Mouse (Mus musculus): ENCODE results near the gene Cby1. TPM values are rescaled to one million over a fixed set of nuclear protein-coding genes. Genes with fewer than 3 reads are reported as not detected.

Gene Cby1
- polyA plus RNA-seq, 1 experiment from 2014 or later, result 36.0 TPM

DNA sequence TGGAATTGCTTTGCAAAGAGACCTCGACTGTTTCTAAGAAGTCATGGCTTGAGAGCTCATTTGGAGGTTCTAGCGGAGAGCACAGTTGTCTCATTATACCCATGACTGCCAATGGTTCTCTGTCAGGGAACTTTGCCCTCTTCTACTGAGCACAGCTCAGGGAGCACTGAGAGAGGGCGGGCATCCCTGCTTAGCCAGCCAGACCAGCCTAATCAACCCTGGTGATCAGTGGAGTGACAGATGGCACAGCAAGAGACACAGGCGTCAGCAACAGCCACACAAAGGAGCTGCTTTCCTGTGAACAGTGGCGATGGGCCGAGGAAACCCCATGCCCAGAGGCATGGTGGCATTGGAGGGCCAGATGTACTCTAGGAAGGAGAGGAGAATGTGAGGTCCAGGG lies 38.0 kb downstream of the Cby1 start:
- Histone ChIP-seq H3K27me3 (replicated peaks; ENCODE audit: control insufficient read depth, insufficient read depth, low read length) (no peaks in the 10 kb centered on the region), H3K36me3 (ENCODE audit: control insufficient read depth, insufficient read depth, low read length) (peaks cover 26% of the 10 kb centered on the region), H3K27ac (ENCODE audit: low read depth) (no peak overlapping the region), H3K4me2 (ENCODE audit: low read length) (no peak overlapping the region), H3K9me3 (ENCODE audit: control insufficient read depth, low read length) (no peaks in the 10 kb centered on the region), H3K4me3 (ENCODE audit: low read depth, low read length) (no peak overlapping the region), H3K9ac (ENCODE audit: low read length) (no peak overlapping the region), H3K4me1 (replicated peaks; ENCODE audit: control insufficient read depth, insufficient read depth, low read length) (peaks cover 12% of the 10 kb centered on the region)
- no peak for DNase-seq (ENCODE audit: low spot score)
- no peak for ATAC-seq (replicated peaks; ENCODE audit: low FRiP score, low TSS enrichment, low read depth)
- 86% methylated on average over 6 of the region's 6 CpGs for WGBS

DNA sequence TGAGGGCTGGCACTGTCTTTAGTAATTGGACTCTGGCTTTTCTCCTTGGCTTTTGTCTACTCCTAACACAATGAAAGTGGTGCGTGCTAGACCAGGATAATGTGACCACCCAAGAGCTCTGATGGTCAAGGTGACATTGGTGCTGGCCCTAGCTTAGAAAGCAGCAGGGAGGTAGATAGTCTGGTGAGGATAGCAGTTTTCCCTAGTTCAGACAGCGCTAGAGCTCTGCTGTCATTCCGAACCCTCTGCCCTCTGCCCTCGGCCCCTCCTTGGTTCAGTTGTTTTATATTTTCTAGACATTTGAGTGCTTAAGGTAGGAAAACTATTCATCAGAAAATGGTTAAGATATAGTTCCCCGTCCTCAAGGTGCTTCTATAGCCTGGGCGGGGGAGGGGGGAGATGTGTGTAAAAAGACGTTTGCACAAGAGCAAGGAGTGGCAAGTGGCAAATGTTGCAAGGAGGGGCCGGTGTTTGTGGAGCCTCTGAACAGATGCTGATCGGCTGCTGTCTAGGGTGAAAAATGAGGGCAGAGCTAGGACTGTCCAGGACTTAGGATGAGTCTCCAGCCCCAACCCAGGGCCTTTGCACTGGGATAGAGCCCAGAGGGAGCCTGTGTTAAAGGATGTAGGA lies 38.7 kb downstream of the Cby1 start:
- Histone ChIP-seq H3K9ac (ENCODE audit: low read length) (no peak overlapping the region), H3K9me3 (ENCODE audit: control insufficient read depth, low read length) (no peaks in the 10 kb centered on the region), H3K4me1 (replicated peaks; ENCODE audit: control insufficient read depth, insufficient read depth, low read length) (peaks cover 5% of the 10 kb centered on the region), H3K4me2 (ENCODE audit: low read length) (no peak overlapping the region), H3K27ac (ENCODE audit: low read depth) (no peak overlapping the region), H3K36me3 (ENCODE audit: control insufficient read depth, insufficient read depth, low read length) (peaks cover 26% of the 10 kb centered on the region), H3K27me3 (replicated peaks; ENCODE audit: control insufficient read depth, insufficient read depth, low read length) (no peaks in the 10 kb centered on the region), H3K4me3 (ENCODE audit: low read depth, low read length) (no peak overlapping the region)
- 73% methylated on average over 9 of the region's 9 CpGs for WGBS
- no peak for DNase-seq (ENCODE audit: low spot score)
- no peak for ATAC-seq (replicated peaks; ENCODE audit: low FRiP score, low TSS enrichment, low read depth)

DNA sequence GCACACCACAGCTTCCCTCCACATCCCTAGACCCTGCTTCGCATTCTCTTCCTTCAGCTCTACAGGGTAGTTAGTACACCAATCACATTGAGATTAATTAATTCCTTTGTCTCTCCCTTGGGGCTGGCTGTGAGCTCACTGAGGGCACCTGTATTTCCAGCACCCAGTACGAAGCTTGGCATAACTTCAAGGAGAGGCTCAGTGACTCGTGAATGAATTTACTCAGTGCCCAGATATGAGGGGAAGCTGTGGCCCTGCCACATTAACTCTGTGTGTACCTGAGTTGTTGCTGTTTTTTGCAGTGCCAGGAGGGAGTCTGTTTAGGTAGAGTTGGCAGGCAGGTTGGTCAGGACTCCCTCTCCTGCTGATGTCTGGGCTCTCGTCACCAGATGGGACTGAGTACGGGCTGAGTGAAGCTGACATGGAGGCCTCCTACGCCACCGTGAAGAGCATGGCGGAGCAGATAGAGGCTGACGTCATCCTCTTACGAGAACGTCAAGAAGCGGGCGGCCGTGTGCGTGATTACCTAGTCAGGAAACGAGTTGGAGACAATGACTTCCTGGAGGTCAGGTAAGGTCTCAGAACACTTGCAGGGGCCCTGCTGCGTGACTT lies 47.7 kb downstream of the Cby1 start:
- DNase-seq (ENCODE audit: low spot score), result no peak
- ATAC-seq (replicated peaks; ENCODE audit: low FRiP score, low TSS enrichment, low read depth), result no peak
- H3K4me2 ChIP-seq (ENCODE audit: low read length), result no peak overlapping the region
- H3K9me3 ChIP-seq (ENCODE audit: control insufficient read depth, low read length), result no peaks in the 10 kb centered on the region
- no peak overlapping the region for H3K27ac ChIP-seq (ENCODE audit: low read depth)
- H3K4me3 ChIP-seq (ENCODE audit: low read depth, low read length), result no peak overlapping the region
- H3K4me1 ChIP-seq (replicated peaks; ENCODE audit: control insufficient read depth, insufficient read depth, low read length), result no peaks in the 10 kb centered on the region
- 88% methylated on average over 17 of the region's 17 CpGs for WGBS
- H3K9ac ChIP-seq (ENCODE audit: low read length), result no peak overlapping the region
- H3K36me3 ChIP-seq (ENCODE audit: control insufficient read depth, insufficient read depth, low read length), result peaks cover 51% of the 10 kb centered on the region
- H3K27me3 ChIP-seq (replicated peaks; ENCODE audit: control insufficient read depth, insufficient read depth, low read length), result no peaks in the 10 kb centered on the region

DNA sequence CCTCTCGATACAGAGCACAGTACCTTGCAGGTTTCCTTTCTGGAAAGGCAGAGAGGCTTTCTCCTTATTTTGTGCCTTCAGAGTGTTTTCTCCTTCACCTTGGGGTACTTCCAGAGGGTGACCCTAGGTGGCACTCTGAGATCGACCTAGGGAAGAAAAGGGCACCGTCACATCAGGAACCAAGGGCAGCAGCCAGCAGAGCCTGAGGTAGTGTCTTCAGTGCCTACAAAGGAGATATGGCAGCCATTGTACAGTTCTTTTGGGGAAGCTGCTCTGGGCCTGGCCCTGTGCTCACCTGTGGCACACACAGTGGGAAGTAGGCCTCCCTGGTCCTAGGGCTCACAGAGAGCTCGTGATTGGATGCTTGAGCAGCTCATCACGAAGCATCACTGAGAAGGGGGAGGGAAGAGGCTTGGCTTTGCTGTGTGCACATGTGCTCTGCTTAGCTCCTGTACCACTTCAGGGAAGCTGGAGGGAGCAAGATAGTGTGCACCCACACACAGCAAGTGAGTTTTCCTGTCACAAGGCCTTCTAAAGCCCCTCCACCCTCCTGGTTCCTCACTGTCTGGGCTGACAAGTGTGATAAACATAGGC lies 49.3 kb downstream of the Cby1 start:
- no peak overlapping the region for H3K27ac ChIP-seq (ENCODE audit: low read depth)
- no peaks in the 10 kb centered on the region for H3K4me1 ChIP-seq (replicated peaks; ENCODE audit: control insufficient read depth, insufficient read depth, low read length)
- no peaks in the 10 kb centered on the region for H3K9me3 ChIP-seq (ENCODE audit: control insufficient read depth, low read length)
- ATAC-seq (replicated peaks; ENCODE audit: low FRiP score, low TSS enrichment, low read depth) (no peak), DNase-seq (ENCODE audit: low spot score) (no peak)
- H3K4me2 ChIP-seq (ENCODE audit: low read length), result no peak overlapping the region
- no peak overlapping the region for H3K4me3 ChIP-seq (ENCODE audit: low read depth, low read length)
- 90% methylated on average over 5 of the region's 5 CpGs for whole genome bisulfite sequencing
- no peaks in the 10 kb centered on the region for H3K27me3 ChIP-seq (replicated peaks; ENCODE audit: control insufficient read depth, insufficient read depth, low read length)
- peaks cover 67% of the 10 kb centered on the region for H3K36me3 ChIP-seq (ENCODE audit: control insufficient read depth, insufficient read depth, low read length)
- H3K9ac ChIP-seq (ENCODE audit: low read length), result no peak overlapping the region

DNA sequence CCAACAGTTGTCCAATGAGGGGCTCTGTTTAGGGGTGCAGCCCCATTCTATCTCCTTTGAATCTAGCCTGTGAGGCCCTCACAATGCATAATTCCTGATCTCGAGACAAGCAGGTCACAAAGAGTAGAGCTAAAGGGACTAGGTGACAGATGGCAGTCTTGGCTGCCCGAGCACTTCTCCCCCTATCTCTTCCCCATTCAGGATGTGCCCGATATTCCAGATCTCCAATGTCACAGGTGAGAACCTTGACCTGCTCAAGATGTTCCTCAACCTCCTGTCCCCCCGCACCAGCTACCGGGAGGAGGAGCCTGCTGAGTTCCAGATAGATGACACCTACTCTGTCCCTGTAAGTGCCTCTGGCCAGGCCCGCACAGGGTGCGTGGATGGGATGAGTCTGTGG lies 56.6 kb downstream of the Cby1 start:
- 94% methylated on average over 7 of the region's 7 CpGs for WGBS

DNA sequence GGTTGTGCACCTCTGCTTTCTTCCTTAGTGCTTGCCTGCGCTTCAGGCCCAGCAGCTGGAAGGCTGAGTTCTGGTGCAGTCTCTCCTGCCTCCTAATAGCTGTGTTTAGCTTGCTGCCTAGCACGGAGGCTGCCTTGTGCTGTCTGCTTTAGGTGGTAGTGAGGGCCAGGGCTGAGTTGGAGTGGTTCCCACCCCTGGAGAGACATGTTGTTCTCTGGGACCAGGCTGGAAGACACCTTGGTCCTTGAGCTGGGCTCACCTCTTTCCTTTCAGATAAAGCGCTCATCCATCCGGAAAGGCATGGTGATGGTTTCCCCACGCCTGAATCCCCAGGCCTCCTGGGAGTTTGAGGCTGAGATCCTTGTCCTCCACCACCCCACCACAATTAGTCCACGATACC lies 57.7 kb downstream of the Cby1 start:
- DNase-seq (ENCODE audit: low spot score) (no peak), ATAC-seq (replicated peaks; ENCODE audit: low FRiP score, low TSS enrichment, low read depth) (no peak)
- no peak overlapping the region for H3K4me2 ChIP-seq (ENCODE audit: low read length)
- H3K36me3 ChIP-seq (ENCODE audit: control insufficient read depth, insufficient read depth, low read length), result peaks cover 92% of the 10 kb centered on the region
- WGBS, result 94% methylated on average over 6 of the region's 6 CpGs
- no peak overlapping the region for H3K4me3 ChIP-seq (ENCODE audit: low read depth, low read length)
- H3K4me1 ChIP-seq (replicated peaks; ENCODE audit: control insufficient read depth, insufficient read depth, low read length), result no peaks in the 10 kb centered on the region
- H3K9me3 ChIP-seq (ENCODE audit: control insufficient read depth, low read length), result no peaks in the 10 kb centered on the region
- no peaks in the 10 kb centered on the region for H3K27me3 ChIP-seq (replicated peaks; ENCODE audit: control insufficient read depth, insufficient read depth, low read length)
- H3K9ac ChIP-seq (ENCODE audit: low read length), result no peak overlapping the region
- H3K27ac ChIP-seq (ENCODE audit: low read depth), result no peak overlapping the region

More for the DNA sequence above, 56.6 kb downstream of the Cby1 start:
- Histone ChIP-seq H3K4me2 (ENCODE audit: low read length) (no peak overlapping the region), H3K9ac (ENCODE audit: low read length) (no peak overlapping the region), H3K9me3 (ENCODE audit: control insufficient read depth, low read length) (no peaks in the 10 kb centered on the region), H3K27ac (ENCODE audit: low read depth) (no peak overlapping the region), H3K27me3 (replicated peaks; ENCODE audit: control insufficient read depth, insufficient read depth, low read length) (no peaks in the 10 kb centered on the region), H3K4me3 (ENCODE audit: low read depth, low read length) (no peak overlapping the region), H3K36me3 (ENCODE audit: control insufficient read depth, insufficient read depth, low read length) (peaks cover 96% of the 10 kb centered on the region), H3K4me1 (replicated peaks; ENCODE audit: control insufficient read depth, insufficient read depth, low read length) (no peaks in the 10 kb centered on the region)
- ATAC-seq (replicated peaks; ENCODE audit: low FRiP score, low TSS enrichment, low read depth) (no peak), DNase-seq (ENCODE audit: low spot score) (no peak)

Other genes with a start within 250 kb of the Cby1 start
- 64.4 and 78.1 TPM in 2 replicates for gene Csnk1e, start 203.6 kb upstream of the Cby1 start, polyA plus RNA-seq (2014; fragmentation: Nextera tagmentation; extraction: Ambion mirVana)
- gene Kcnj4, start 154.0 kb upstream of the Cby1 start, polyA plus RNA-seq (2014; fragmentation: Nextera tagmentation; extraction: Ambion mirVana), result 0.08 TPM in 1 of 2 replicates, not detected in the other
- gene Kdelr3, start 142.8 kb upstream of the Cby1 start, polyA plus RNA-seq (2014; fragmentation: Nextera tagmentation; extraction: Ambion mirVana), result 46.9 and 55.0 TPM in 2 replicates
- gene Ddx17, start 112.5 kb upstream of the Cby1 start, polyA plus RNA-seq (2014; fragmentation: Nextera tagmentation; extraction: Ambion mirVana), result 77.6 and 78.6 TPM in 2 replicates
- 2.0 and 2.6 TPM in 2 replicates for gene Dmc1, start 54.1 kb upstream of the Cby1 start, polyA plus RNA-seq (2014; fragmentation: Nextera tagmentation; extraction: Ambion mirVana)
- 1.3 and 1.9 TPM in 2 replicates for gene Fam227a, start 243 bp upstream of the Cby1 start, polyA plus RNA-seq (2014; fragmentation: Nextera tagmentation; extraction: Ambion mirVana)
- 244 and 272 TPM in 2 replicates for gene Tomm22, start 11.7 kb downstream of the Cby1 start, polyA plus RNA-seq (2014; fragmentation: Nextera tagmentation; extraction: Ambion mirVana)
- 13.8 and 16.1 TPM in 2 replicates for gene Josd1, start 28.7 kb downstream of the Cby1 start, polyA plus RNA-seq (2014; fragmentation: Nextera tagmentation; extraction: Ambion mirVana)
- 33.1 and 35.1 TPM in 2 replicates for gene Gtpbp1, start 31.6 kb downstream of the Cby1 start, polyA plus RNA-seq (2014; fragmentation: Nextera tagmentation; extraction: Ambion mirVana)
- 4.6 and 5.4 TPM in 2 replicates for gene Sun2, start 83.3 kb downstream of the Cby1 start, polyA plus RNA-seq (2014; fragmentation: Nextera tagmentation; extraction: Ambion mirVana)
- 47.5 and 52.0 TPM in 2 replicates for gene Dnal4, start 118.7 kb downstream of the Cby1 start, polyA plus RNA-seq (2014; fragmentation: Nextera tagmentation; extraction: Ambion mirVana)
- gene Nptxr, start 145.6 kb downstream of the Cby1 start, polyA plus RNA-seq (2014; fragmentation: Nextera tagmentation; extraction: Ambion mirVana), result 1.4 and 2.2 TPM in 2 replicates
- gene Npcd, start 175.0 kb downstream of the Cby1 start, polyA plus RNA-seq (2014; fragmentation: Nextera tagmentation; extraction: Ambion mirVana), result not detected in 2 replicates
- 30.7 and 31.6 TPM in 2 replicates for gene Cbx6, start 175.5 kb downstream of the Cby1 start, polyA plus RNA-seq (2014; fragmentation: Nextera tagmentation; extraction: Ambion mirVana)
- 11.3 and 12.5 TPM in 2 replicates for gene Apobec3, start 232.5 kb downstream of the Cby1 start, polyA plus RNA-seq (2014; fragmentation: Nextera tagmentation; extraction: Ambion mirVana)